Mouse (Mus musculus): ENCODE data around the gene Arhgdia.

GRCm38 (mm10) chr11:120575940-120576339 lies 5.5 kb downstream of the Arhgdia start:
- TF ChIP-seq CHD2 (IDR thresholded peaks at IDR 0.05; ENCODE audit: low read depth, low read length) (no peak), MAFK (IDR thresholded peaks at IDR 0.05; ENCODE audit: insufficient read depth, low read depth, low read length) (no peak), ZC3H11A (IDR thresholded peaks at IDR 0.05; ENCODE audit: borderline replicate concordance, low read depth, low read length) (no peak)

Measured in ES-E14 (cell line).